Mouse (Mus musculus) spleen, postnatal 36 days (tissue): ENCODE data around the gene Ccdc36.
A peak's percentile ranks its signal among the peaks of the same experiment; 100 is the strongest.

Source experiments
- DNase-seq, 2 experiments: peaks; one replicate each; pipeline ENCODE4 v3.0.0; 2022; ENCODE audit warnings: low spot score in 2 of 2, mixed read lengths in 1 of 2

Gene Ccdc36

DNA sequence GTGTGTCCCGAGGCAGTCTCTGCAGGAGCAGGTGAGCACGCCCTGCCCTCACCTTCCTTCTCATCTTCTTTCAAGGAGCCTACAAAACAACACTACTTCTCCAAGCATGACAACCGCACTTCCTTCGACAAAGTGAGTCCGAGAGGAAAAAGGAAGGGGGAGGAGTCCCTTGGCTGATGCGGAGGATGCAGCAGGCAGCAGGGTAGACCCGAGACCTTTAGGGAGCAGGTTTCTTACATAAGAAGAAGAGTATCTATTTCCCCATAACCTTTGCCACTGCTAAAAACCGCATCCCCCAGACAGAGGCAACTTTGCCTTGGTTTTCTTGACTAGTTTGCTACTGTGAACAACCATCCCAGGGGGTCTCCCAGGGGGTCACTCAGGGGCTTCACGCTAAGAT lies 16.8 kb upstream of the Ccdc36 start:
- peak in 1 of 2 experiments; percentile 14 for DNase-seq

DNA sequence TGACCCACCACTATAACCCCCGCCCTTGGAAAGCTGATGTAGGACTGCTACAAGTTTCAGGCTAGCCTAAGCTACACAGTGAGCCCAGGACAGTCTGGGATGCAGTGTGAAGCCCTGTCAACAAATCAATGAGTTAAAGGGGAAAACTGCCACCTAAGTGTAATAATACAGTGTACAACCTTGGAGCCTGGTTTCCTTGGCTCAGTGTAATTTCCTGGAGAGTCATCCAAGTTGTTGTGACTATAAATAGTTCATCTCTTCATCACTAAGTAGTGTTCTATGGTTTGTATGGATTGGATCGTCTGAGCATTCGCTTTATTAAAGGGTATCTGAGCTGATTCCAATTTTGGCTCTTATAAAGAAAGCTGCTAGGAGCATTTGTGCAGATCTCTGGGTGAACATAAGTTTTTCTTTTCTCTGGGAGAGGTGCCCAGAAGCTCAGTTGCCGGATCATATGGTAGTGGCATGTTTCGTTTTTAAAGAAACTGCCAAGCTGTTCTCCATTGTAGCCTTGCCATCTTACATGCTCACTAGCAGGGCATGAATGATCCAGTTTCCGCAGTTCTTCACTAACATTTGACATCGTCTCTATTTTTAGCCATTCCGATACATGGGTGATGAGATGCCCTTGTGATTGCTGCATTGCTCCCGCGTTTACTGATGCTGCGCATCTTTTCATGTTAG lies 13.1 kb upstream of the Ccdc36 start:
- no peak for DNase-seq

- DNase-seq, result no peak
Observed at GRCm38 (mm10) chr9:108440485-108440884, 12.2 kb upstream of the Ccdc36 start.

- no peak for DNase-seq
Observed at GRCm38 (mm10) chr9:108439176-108439575, 10.9 kb upstream of the Ccdc36 start.

- DNase-seq, result no peak
Observed at GRCm38 (mm10) chr9:108436182-108436581, 7.9 kb upstream of the Ccdc36 start, which contains the start of gene BC048562. Gene BC048562 (plus strand): TSS chr9:108436482.

GRCm38 (mm10) chr9:108431431-108432067 lies 3.3 kb upstream of the Ccdc36 start:
- no peak for DNase-seq

DNA sequence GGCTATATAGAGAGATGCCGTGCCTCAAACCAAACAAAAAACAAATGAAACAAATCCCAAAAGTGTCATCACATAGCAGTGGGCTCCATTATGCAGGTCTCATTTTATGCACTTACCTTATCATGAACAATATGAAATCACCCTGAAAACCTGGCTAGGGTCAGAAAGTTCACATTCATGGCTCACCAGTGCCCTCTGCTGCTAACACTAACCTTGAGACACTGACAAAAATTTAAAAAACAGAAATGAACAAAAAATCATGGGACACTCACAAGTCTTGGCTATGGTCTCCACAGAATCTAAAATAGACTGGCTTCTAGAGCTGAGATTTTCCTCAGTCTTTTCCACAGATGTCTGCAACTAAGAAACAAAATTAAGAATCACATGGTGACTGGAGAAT lies 16.1 kb downstream of the Ccdc36 start:
- no peak for DNase-seq

DNA sequence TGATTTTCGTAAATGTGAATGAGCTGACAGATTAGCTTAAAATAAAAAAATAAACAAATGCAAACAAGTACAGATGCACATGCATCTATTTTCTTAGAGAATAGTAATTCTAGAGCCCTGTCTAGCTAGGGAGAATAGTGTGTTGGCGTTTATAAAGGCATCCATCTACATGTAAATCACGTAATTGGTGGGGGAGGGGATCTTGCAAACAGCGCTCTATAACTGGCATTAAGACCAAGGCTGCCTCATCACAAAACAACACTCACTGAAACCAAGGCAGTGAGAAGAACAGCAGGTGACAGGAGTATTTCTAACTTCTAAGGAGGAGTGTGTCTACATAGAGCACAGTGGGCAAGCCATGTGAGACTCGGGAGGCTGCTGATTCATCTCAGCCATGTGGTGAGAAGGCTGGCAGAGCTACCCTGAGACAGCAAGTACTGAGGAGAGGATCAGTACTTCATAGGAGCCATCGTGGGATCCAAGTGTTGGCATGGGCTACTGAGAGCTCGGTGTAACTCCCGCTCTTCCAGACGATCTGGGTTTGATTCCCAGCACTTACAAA lies 16.8 kb downstream of the Ccdc36 start:
- DNase-seq, result no peak

DNA sequence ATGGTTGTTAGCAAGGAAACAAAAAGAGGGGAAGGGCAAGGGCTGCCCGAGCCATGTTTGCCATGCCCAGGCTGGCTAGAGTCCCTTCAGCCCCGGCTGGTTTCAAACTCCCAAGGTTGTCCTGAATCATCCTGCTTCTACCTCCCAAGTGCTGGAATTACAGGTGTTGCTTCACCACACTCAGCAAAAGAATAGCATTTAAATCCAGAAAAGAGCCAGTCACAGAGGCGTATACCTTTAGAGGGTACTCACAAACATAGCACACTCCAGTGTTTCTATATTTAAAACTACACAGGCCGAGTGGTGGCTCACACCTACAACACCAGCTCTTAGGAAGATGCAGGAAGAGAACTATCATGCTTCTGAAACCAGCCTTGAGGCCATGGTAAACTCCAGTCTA lies 18.7 kb downstream of the Ccdc36 start:
- DNase-seq, result no peak

DNA sequence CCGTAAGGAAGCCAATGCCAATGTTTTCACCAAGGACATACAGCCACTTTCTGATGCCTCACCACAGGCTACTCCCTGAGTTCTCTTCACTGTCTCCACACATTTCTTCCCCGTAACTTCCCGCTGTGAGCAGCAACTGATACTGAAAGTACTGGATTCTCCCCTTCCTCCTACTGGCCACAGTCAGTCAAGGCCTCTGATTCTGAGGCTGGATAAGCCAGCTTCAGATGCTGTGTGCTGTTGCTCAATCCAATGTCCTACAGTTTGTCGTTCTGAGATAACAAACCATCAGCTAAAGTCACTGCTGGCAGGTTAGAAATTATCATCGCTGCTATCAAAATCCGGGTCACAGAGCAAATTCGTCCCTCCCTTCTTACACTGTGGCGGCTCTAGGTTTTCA lies 23.8 kb downstream of the Ccdc36 start:
- DNase-seq, result no peak

GRCm38 (mm10) chr9:108403081-108403480 lies 25.2 kb downstream of the Ccdc36 start:
- DNase-seq, result no peak

DNA sequence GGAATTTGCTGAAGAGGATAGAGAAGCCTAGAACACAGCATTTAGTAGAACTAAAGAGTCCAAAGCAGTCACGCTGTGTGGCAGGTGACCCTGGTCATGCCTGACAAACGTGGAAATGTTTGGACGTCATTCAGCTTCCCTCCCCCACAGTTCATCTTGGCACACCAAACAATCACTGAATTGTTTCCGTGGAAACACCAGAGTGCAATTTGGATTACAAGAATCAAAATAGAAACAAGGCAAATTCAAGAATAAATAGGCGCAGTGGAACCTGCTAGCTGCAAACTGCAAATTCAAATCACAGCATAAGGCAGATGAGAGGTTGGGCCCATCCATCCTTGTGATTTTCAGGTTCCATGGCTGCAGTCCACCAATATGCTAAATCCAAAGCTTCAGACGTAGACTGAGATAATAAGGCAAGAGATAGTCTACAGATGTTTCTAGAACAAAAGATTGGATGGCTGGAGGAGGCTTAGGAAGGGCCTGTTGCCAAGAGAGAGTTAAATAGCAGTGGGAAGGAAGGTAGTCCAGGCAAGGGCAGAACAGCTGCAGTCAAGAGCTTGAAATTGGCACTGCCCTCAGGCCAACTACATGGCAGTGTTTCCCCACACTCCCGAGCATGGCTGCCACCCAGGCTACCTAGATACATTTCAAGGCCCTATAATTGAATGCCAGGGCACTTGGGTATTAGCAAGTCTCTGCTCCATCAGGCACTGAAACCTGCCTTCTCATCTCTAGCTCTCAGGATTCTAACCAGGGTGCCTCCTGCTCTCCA lies 26.9 kb downstream of the Ccdc36 start:
- no peak for DNase-seq

- no peak for DNase-seq
Observed at GRCm38 (mm10) chr9:108398324-108398723, 30.0 kb downstream of the Ccdc36 start.

- no peak for DNase-seq
Observed at GRCm38 (mm10) chr9:108395427-108395826, 32.9 kb downstream of the Ccdc36 start.

DNA sequence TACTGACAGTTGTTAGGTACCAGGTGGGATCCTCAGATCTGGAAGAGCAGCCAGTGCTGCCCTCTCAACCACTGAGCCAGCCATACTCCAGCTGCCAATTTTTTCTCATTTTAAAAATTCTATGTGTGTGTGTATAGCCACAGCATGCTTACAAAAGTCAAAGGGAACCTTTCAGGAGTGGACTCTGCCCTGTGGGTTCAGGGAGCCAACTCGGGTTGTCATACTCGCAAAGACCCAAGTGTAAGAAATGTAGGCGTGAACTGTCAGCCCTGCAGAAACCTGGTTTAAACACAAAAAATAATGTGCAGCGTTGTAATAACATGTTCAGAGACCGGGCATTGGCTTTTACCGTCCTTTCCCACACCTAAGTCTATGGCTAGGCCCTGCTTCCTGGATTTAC lies 34.1 kb downstream of the Ccdc36 start:
- no peak for DNase-seq

- DNase-seq, result no peak
Observed at GRCm38 (mm10) chr9:108392676-108393075, 35.6 kb downstream of the Ccdc36 start, which contains the start of gene 1700102P08Rik. Gene 1700102P08Rik (plus strand): TSS chr9:108392805.

DNA sequence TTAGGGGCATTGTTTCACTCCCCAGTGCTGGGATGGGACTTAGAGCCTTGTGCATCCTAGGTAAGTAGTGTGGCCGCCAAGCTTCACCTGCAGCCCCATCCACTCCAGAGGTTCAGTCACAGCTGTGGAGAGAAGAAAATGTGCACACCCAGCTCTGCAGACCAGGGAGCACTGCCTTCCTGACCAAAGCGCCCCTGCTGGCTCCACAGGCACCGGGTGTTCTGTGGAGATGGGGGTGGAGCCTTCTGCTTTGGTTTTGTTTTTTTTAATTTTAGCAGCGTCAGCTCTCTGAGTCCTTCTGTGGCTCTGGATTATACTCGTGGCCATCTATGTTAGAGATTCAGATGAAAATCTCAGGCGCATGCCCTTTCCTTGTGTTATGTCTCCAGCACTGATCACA lies 39.1 kb downstream of the Ccdc36 start:
- no peak for DNase-seq

- no peak for DNase-seq
Observed at GRCm38 (mm10) chr9:108388601-108389000, 39.7 kb downstream of the Ccdc36 start.

DNA sequence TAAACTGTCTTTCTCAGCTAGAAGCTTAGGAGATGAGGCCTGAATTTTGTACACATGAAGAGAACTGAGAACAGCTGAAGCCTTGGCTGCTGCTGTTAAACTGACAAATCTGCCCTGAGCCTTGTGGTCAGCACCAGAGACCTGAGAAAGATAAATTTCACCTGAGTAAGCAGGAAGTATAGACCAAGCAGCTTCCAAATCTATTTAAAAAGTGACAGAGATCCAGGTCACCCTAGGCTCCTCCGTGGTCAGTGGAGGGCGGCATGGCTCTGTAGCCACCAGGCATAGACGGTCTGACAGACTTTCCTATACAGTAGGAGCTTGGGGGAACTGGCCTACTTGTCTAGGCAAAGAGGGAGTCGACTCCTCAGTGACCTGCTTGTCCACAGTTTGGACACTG lies 41.5 kb downstream of the Ccdc36 start:
- no peak for DNase-seq

DNA sequence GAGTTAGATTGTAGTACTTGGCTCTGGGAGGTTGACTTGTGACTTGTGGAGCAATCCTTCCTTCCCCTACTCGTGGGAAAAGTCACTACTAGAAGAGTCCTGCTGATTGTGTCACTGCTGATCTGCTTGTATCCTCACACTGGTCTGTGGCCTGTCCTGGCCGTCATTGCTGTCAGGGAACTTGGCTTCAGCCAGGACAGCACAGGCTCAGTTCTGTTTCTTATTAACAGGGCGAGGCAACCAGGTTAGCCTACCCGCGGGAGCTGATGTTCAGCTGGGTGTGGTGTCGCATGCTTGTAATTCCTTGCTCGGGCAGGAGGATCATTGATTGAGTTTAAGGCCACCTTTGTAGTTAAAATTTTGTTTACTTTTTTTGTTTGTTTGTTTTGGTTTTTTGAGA lies 43.3 kb downstream of the Ccdc36 start:
- DNase-seq, result no peak

DNA sequence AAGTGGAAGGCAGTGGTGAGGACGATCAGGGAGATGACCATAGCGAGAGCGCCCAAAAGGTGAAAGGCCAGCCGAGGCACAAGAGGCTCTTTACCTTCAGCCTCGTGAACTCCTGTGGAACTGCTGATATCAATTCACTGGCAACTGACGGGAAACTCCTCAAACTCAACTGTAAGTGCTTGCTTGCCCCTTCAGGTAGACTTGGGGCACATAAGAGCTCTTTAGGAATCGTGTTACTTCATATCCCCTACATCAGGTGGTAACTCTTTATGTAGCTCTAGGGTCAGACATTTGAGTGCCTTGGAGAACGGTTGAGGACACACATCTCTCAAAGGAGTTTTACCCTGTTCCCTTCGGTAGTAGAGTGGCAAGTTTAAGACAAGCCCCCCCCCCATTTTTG lies 46.9 kb downstream of the Ccdc36 start:
- DNase-seq, result no peak

GRCm38 (mm10) chr9:108379294-108379693 lies 49.0 kb downstream of the Ccdc36 start:
- DNase-seq, result no peak
